Mouse (Mus musculus): ENCODE results near the gene Sumo2. TPM values are rescaled to one million over a fixed set of nuclear protein-coding genes. Genes with fewer than 3 reads are reported as not detected.
A peak's percentile ranks its signal among the peaks of the same experiment; 100 is the strongest.
"Not testable (repeated sequence)": the region's sequence is repeated elsewhere in the genome, so short reads cannot be mapped to it uniquely, and the experiment has no call there.

The Sumo2 gene
- polyA plus RNA-seq, 1 experiment from 2014 or later: 846 TPM

DNA sequence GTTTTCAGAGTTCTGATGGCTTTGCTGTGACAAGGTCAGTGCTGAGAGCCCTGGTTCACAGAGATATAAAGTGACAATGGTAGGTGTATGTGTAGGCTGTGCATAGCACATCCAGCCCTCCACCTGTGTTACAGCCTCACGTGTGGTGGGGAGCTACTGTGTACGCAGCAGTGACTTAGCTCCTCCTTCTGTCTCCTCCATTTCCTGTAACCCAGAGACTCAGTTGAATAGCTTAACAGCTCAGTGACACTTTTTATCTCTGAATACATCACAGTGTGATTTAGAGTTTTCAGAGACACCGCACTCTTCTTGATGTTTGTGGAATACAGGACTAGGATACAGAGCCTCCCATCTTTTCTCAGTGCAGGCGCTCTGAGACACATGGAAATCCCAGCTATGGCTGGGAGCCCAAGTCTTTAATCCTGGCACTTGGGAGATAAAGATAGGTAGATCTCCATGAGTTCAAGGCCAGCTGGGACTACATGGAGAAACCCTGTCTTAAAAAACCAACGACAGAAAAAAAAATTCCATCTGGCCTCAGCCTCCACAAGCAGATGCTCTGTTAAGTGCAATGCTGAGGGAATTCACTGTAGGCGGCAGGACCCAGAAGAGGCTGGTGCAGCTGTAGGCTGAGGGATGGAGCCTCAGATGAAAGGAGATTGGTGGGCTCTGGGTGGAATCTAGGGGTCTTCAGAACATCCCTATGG is 54.4 kb downstream of the Sumo2 start:
- Histone ChIP-seq H3K9me3 (replicated peaks) (no peaks in the 10 kb centered on the region), H3K4me3 (replicated peaks) (no peak overlapping the region), H3K9ac (no peak overlapping the region), H3K27me3 (no peaks in the 10 kb centered on the region), H3K27ac (replicated peaks) (no peak overlapping the region), H3K36me3 (peaks cover 5% of the 10 kb centered on the region; the same call in 1 of the 2 replicates), H3K4me1 (peaks cover 7% of the 10 kb centered on the region), H3K4me2 (replicated peaks) (no peak overlapping the region)
- WGBS: 82% methylated on average over 6 of the region's 6 CpGs
- no peak for ATAC-seq (ENCODE audit: insufficient number of reproducible peaks, low FRiP score, low TSS enrichment, low read depth)

DNA sequence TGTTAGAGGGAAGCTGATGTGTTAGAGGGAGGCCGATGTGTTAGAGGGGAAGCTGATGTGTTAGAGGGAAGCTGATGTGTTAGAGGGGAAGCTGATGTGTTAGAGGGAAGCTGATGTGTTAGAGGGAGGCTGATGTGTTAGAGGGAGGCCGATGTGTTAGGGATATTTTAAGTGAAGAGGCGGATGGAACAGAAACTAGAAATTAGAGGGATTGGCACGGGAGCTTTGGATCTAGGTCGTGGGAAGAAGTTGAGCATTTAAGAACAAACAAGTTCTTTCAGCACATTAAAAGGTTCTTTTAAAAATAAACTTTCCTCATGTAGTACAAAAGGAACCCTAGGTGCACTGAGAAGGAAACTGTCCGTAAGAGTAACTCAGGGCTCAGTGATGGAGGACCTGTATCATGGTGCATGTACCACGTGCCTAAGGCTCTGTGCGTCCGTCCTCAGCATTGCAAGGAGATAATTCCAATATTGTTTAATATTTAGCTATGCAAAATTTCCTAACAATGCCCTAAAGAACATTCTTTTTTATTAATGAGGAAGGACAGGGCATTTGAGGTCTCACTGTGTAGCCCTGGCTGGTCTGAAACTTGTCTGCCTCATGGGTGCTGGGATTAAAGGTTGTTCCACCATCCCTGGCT is 57.7 kb downstream of the Sumo2 start:
- Histone ChIP-seq H3K27me3 (no peaks in the 10 kb centered on the region), H3K9ac (no peak overlapping the region), H3K4me2 (replicated peaks) (no peak overlapping the region), H3K9me3 (replicated peaks) (no peaks in the 10 kb centered on the region), H3K4me1 (peaks cover 34% of the 10 kb centered on the region), H3K27ac (replicated peaks) (no peak overlapping the region), H3K36me3 (peaks cover 5% of the 10 kb centered on the region; the same call in 1 of the 2 replicates), H3K4me3 (replicated peaks) (no peak overlapping the region)
- no peak for ATAC-seq (ENCODE audit: insufficient number of reproducible peaks, low FRiP score, low TSS enrichment, low read depth)
- WGBS: 89% methylated on average over 9 of the region's 9 CpGs

DNA sequence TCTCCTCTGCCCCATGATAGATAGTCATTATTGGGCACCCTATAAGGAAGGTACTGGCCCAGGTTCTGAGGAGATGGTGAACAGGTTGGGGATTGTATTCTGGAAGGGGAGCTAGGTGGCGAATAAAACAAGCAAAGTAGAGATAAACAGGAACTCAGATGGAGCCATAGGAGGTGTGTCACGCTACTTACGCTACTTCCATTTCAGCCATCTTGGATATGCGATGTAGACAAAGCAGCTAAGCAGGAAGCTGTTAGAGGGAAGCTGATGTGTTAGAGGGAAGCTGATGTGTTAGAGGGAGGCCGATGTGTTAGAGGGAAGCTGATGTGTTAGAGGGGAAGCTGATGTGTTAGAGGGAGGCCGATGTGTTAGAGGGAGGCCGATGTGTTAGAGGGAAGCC is 58.7 kb downstream of the Sumo2 start:
- H3K27ac ChIP-seq (replicated peaks); H3K9me3 ChIP-seq (replicated peaks); ATAC-seq (ENCODE audit: insufficient number of reproducible peaks, low FRiP score, low TSS enrichment, low read depth); H3K4me3 ChIP-seq (replicated peaks); H3K36me3 ChIP-seq; H3K27me3 ChIP-seq; H3K9ac ChIP-seq: not testable (repeated sequence)
- peaks cover 35% of the 10 kb centered on the region for H3K4me1 ChIP-seq
- WGBS: 82% methylated on average over 7 of the region's 7 CpGs
- peak overlapping the region; percentile 90; the same call in 1 of the 2 replicates for H3K4me2 ChIP-seq (replicated peaks)

DNA sequence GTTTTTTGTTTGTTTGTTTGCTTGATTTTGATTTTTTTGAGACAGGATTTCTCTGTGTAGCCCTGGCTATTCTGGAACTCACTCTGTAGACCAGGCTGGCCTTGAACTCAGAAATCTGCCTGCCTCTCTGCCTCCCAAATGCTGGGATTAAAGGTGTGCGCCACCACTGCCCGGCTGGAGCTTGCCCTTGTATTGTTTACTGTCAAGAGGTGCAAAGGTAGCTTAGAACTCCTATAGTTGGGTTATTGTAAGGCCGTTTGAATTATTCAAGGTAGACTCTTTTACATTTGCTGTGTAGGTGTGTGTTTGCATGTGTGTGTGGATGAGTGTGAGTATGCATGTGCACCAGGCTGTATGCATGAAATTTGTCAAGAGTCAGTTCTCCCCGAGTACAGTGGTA is 59.4 kb downstream of the Sumo2 start:
- H3K4me1 ChIP-seq: peaks cover 35% of the 10 kb centered on the region
- H3K36me3 ChIP-seq; ATAC-seq (ENCODE audit: insufficient number of reproducible peaks, low FRiP score, low TSS enrichment, low read depth); H3K27me3 ChIP-seq; H3K27ac ChIP-seq (replicated peaks); H3K9me3 ChIP-seq (replicated peaks): not testable (repeated sequence)
- H3K4me2 ChIP-seq (replicated peaks): peak overlapping the region; percentile 90
- peak overlapping the region; percentile 84 for H3K4me3 ChIP-seq (replicated peaks)
- 0 out of 2 replicates have a peak overlapping the region, but pooled peaks have one; percentile 71 for H3K9ac ChIP-seq
- 83% methylated on average over 4 of the region's 4 CpGs for WGBS

DNA sequence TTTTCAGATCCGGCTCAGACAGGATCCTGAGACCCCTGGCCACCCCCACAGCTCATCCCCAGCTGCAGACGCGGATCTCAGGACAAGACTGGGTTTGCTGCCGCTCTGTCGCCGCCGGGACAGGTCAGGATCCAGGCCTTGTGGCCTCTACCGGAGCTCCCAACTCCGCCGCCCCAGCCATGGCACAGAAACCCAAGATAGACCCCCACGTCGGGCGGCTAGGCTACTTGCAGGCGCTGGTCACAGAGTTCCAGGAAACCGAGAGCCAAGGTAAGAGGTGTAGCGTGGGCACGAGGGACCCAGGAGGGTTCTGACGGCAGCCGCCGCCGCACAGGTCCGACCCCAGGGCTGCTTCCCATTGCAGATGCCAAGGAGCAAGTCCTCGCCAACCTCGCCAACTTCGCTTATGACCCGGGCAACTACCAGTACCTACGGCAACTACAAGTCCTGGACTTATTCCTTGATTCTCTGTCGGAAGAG is 60.3 kb downstream of the Sumo2 start:
- peak overlapping the region; percentile 83 for H3K27ac ChIP-seq (replicated peaks)
- no peaks in the 10 kb centered on the region for H3K9me3 ChIP-seq (replicated peaks)
- no peak for ATAC-seq (ENCODE audit: insufficient number of reproducible peaks, low FRiP score, low TSS enrichment, low read depth)
- H3K4me3 ChIP-seq (replicated peaks): peak overlapping the region; percentile 84
- peaks cover 35% of the 10 kb centered on the region for H3K4me1 ChIP-seq
- H3K4me2 ChIP-seq (replicated peaks): peak overlapping the region; percentile 90
- peak overlapping the region; percentile 71 for H3K9ac ChIP-seq
- H3K36me3 ChIP-seq: peaks cover 5% of the 10 kb centered on the region; the same call in 1 of the 2 replicates
- WGBS: 2% methylated on average over 28 of the region's 28 CpGs
- no peaks in the 10 kb centered on the region for H3K27me3 ChIP-seq

DNA sequence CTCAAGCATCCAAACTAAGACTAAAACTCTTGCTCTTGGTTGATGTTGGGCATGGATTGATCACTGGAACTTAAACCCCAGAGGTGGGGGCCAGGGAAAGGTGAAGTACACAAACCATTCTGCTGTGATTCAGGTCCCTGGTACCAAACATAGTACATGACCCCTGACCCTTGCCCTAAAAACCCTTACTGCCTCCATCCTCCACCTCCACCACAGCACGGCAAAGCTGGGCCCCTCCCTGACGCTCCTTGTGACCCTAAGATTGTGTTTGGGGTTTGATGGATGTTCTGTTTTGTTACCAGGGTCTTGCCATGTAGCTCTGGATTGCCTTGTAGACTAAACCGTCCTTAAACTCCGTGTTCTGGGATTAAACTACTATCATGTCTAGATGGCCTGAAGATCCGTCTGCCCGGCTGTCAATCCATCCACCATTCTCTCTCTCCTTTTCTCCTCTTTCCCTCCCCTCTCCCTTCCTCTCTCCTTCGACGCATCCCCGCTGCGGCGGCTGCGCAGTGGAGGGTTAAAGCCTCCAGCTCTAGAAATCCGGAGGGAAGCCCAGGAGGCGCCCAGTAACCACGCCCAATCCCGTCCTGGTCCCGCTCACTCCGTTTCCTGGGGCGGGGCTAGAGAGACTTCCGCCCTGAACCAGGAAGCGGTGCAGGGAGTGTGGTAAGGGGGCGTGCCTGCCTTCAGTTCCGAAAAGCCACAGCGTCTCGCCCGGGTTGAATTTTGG is 60.9 kb downstream of the Sumo2 start, which contains the start of gene Armc7:
Gene Armc7, plus strand, starts transcription at position 643 of the 733 bp plus-strand sequence.
- Histone ChIP-seq H3K4me3 (replicated peaks) (peak within 1 kb of the TSS; percentile 84), H3K9ac (peak within 1 kb of the TSS; percentile 71), H3K4me1 (peaks cover 35% of the 10 kb centered on the region), H3K36me3 (peaks cover 5% of the 10 kb centered on the region; the same call in 1 of the 2 replicates), H3K27ac (replicated peaks) (peak within 1 kb of the TSS; percentile 83), H3K4me2 (replicated peaks) (peak within 1 kb of the TSS; percentile 90), H3K9me3 (replicated peaks) (no peaks in the 10 kb centered on the region), H3K27me3 (no peaks in the 10 kb centered on the region)
- WGBS: 2% methylated on average over 26 of the region's 26 CpGs
- peak; percentile 96 for ATAC-seq (ENCODE audit: insufficient number of reproducible peaks, low FRiP score, low TSS enrichment, low read depth)

DNA sequence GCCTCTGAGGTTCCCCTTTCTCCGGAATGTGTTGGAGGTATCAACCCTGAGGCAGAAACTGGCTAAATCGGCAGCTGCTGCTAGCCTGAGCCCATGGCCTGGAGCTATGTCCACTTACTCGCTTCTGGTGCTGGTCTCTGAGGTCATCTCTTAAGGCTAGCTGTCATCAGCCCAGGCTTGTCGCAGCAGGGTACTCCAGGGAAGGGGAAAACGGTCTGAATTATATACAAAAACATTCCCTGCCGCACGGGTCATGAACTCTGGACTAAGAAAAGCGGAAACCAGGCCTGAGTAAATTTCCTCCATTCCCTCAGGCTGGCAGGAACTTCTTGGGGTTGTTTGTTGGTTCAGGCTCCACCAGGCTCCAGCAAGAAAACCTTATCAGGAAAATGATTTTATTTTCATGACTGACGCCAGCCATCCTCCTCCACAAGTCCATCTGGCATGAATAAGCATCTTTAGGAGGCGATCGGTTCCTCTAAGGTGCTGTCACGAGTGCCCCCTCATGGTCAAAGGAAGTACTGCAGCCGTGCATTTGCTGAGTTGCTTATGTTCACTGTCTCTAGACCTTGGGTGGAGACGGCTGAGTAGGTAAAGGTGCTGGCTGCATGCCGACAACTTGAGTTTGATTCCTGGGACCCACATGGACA is 62.3 kb downstream of the Sumo2 start:
- Histone ChIP-seq H3K27me3 (no peaks in the 10 kb centered on the region), H3K9me3 (replicated peaks) (no peaks in the 10 kb centered on the region), H3K27ac (replicated peaks) (peak overlapping the region; percentile 83), H3K9ac (no peak overlapping the region), H3K4me2 (replicated peaks) (peak overlapping the region; percentile 26), H3K4me1 (peaks cover 35% of the 10 kb centered on the region), H3K36me3 (no peaks in the 10 kb centered on the region), H3K4me3 (replicated peaks) (peak overlapping the region; percentile 10)
- ATAC-seq (ENCODE audit: insufficient number of reproducible peaks, low FRiP score, low TSS enrichment, low read depth): no peak
- WGBS: 9% methylated on average over 15 of the region's 15 CpGs

Other genes with a start within 250 kb of the Sumo2 start
- gene Fads6, start 238.6 kb downstream of the Sumo2 start, polyA plus RNA-seq (2015; fragmentation: Nextera tagmentation; extraction: Ambion mirVana): 0.60 and 0.66 TPM in 2 replicates
- gene Otop2, start 229.1 kb downstream of the Sumo2 start, polyA plus RNA-seq (2015; fragmentation: Nextera tagmentation; extraction: Ambion mirVana): 0.21 and 0.32 TPM in 2 replicates
- 0.11 and 0.12 TPM in 2 replicates for gene Ush1g, start 214.2 kb downstream of the Sumo2 start, polyA plus RNA-seq (2015; fragmentation: Nextera tagmentation; extraction: Ambion mirVana)
- gene Otop3, start 201.5 kb downstream of the Sumo2 start, polyA plus RNA-seq (2015; fragmentation: Nextera tagmentation; extraction: Ambion mirVana): 0.24 and 0.35 TPM in 2 replicates
- gene Hid1, start 168.5 kb downstream of the Sumo2 start, polyA plus RNA-seq (2015; fragmentation: Nextera tagmentation; extraction: Ambion mirVana): 8.9 and 9.6 TPM in 2 replicates
- gene Cdr2l, start 154.4 kb downstream of the Sumo2 start, polyA plus RNA-seq (2015; fragmentation: Nextera tagmentation; extraction: Ambion mirVana): 13.7 and 13.8 TPM in 2 replicates
- 167 and 169 TPM in 2 replicates for gene Mrpl58, start 132.5 kb downstream of the Sumo2 start, polyA plus RNA-seq (2015; fragmentation: Nextera tagmentation; extraction: Ambion mirVana)
- 815 and 841 TPM in 2 replicates for gene Atp5h, start 116.3 kb downstream of the Sumo2 start, polyA plus RNA-seq (2015; fragmentation: Nextera tagmentation; extraction: Ambion mirVana)
- 18.1 and 18.5 TPM in 2 replicates for gene Kctd2, start 116.1 kb downstream of the Sumo2 start, polyA plus RNA-seq (2015; fragmentation: Nextera tagmentation; extraction: Ambion mirVana)
- gene Trim80, start 95.7 kb downstream of the Sumo2 start, polyA plus RNA-seq (2015; fragmentation: Nextera tagmentation; extraction: Ambion mirVana): not detected in 2 replicates
- 0.22 and 0.36 TPM in 2 replicates for gene Slc16a5, start 73.8 kb downstream of the Sumo2 start, polyA plus RNA-seq (2015; fragmentation: Nextera tagmentation; extraction: Ambion mirVana)
- 8.9 and 9.8 TPM in 2 replicates for gene Armc7, start 60.6 kb downstream of the Sumo2 start, polyA plus RNA-seq (2015; fragmentation: Nextera tagmentation; extraction: Ambion mirVana)
- 87.5 and 88.1 TPM in 2 replicates for gene Nt5c, start 44.4 kb downstream of the Sumo2 start, polyA plus RNA-seq (2015; fragmentation: Nextera tagmentation; extraction: Ambion mirVana)
- 523 and 542 TPM in 2 replicates for gene Jpt1, start 21.9 kb downstream of the Sumo2 start, polyA plus RNA-seq (2015; fragmentation: Nextera tagmentation; extraction: Ambion mirVana)
- gene Nup85, start 28.2 kb upstream of the Sumo2 start, polyA plus RNA-seq (2015; fragmentation: Nextera tagmentation; extraction: Ambion mirVana): 144 and 156 TPM in 2 replicates
- gene Mrps7, start 67.6 kb upstream of the Sumo2 start, polyA plus RNA-seq (2015; fragmentation: Nextera tagmentation; extraction: Ambion mirVana): 82.4 and 83.4 TPM in 2 replicates
- gene Gga3, start 67.8 kb upstream of the Sumo2 start, polyA plus RNA-seq (2015; fragmentation: Nextera tagmentation; extraction: Ambion mirVana): 20.1 and 20.3 TPM in 2 replicates
- 29.6 and 33.3 TPM in 2 replicates for gene Mif4gd, start 76.7 kb upstream of the Sumo2 start, polyA plus RNA-seq (2015; fragmentation: Nextera tagmentation; extraction: Ambion mirVana)
- 21.1 and 28.8 TPM in 2 replicates for gene Slc25a19, start 92.0 kb upstream of the Sumo2 start, polyA plus RNA-seq (2015; fragmentation: Nextera tagmentation; extraction: Ambion mirVana)
- gene Grb2, start 172.3 kb upstream of the Sumo2 start, polyA plus RNA-seq (2015; fragmentation: Nextera tagmentation; extraction: Ambion mirVana): 94.9 and 114 TPM in 2 replicates
- gene Tmem94, start 229.2 kb upstream of the Sumo2 start, polyA plus RNA-seq (2015; fragmentation: Nextera tagmentation; extraction: Ambion mirVana): 24.2 and 25.0 TPM in 2 replicates

Data from embryonic facial prominence, embryonic 15.5 days (tissue).